Mouse (Mus musculus) gastrocnemius, adult 2 months (tissue): Measurements from ENCODE around the gene Cobll1. TPM values are rescaled to one million over a fixed set of nuclear protein-coding genes. Genes with fewer than 3 reads are reported as not detected.
A peak's percentile ranks its signal among the peaks of the same experiment; 100 is the strongest.

Experiments used
- DNase-seq: peaks from one replicate; pipeline ENCODE4 v3.0.0; 2022
- H3K27ac ChIP-seq: fragments of 200-600 bp; 2 replicates; pipeline ENCODE4 v1.8.1; 2022; ENCODE audit warnings: mild to moderate bottlenecking
- H3K4me3 ChIP-seq: fragments of 200-600 bp; 2 replicates; pipeline ENCODE4 v1.8.1; 2022; ENCODE audit warnings: mild to moderate bottlenecking, moderate library complexity
- CTCF ChIP-seq: fragments of 200-600 bp; IDR thresholded peaks from 2 replicates; pipeline ENCODE4 v1.8.1; 2022; ENCODE audit warnings: antibody characterized with exemption, mild to moderate bottlenecking, moderate library complexity
- intact Hi-C: fragments of 180-260 bp; cut with DNase I; formaldehyde crosslinking; loops from one replicate; pipeline ENCODE4 v1.15.1; 2025
- total RNA-seq, 2 experiments: library from RNA; stranded (reverse); gene quantifications; 2 replicates each; pipeline ENCODE4 v1.2.3; 2021

Cobll1 gene
- total RNA-seq, 2 experiments from 2014 or later, result 4.4 to 5.7 TPM

DNA sequence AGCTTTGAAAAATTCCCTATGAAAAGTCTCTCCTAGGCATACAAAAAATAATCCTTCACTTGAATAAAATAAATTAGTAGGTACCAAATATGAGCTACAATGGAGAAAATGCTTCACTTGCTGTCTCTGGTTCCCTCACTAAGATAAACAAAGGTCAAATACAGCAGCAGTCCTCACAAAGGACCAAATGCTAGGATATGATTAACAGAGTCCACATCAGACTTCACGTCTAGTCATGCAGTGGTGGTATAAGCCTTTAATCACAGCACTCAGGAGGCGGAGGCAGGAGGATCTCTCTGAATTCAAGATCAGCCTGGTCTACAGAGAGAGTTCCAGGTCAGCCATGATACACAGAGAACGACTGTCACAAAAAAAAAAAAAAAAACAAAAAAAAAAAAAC, 27.6 kb downstream of the Cobll1 start:
- intact Hi-C loops, result no loop called here
- Histone ChIP-seq H3K4me3 (no peak overlapping the region), H3K27ac (no peak overlapping the region)
- TF ChIP-seq CTCF, result no peak
- DNase-seq, result no peak

GRCm38 (mm10) chr2:65207750-65208149, 31.5 kb downstream of the Cobll1 start:
- Histone ChIP-seq H3K27ac (no peak overlapping the region), H3K4me3 (no peak overlapping the region)
- no peak for DNase-seq
- no peak for TF ChIP-seq CTCF
- intact Hi-C loops, result no loop called here

DNA sequence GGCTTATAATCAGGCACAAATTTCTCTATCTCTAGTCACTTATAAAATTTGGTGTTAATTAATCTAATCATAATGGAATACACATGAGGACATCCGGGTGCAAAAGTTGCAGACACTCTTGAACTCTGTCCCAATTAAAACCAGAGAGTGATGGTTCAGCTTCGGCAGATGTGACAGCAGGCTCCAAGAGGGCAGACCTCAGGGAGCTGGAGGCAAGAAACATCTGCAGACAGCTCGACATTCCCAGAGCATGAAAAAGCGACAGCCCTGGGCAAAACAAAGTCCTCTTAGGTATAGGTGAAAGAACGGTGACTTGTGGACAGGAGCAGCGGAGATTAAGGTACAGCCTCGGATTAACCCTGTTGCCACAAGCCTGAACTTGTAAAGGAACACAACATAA, 35.5 kb downstream of the Cobll1 start:
- H3K4me3 ChIP-seq, result no peak overlapping the region
- DNase-seq, result no peak
- H3K27ac ChIP-seq, result no peak overlapping the region
- no peak for TF ChIP-seq CTCF
- intact Hi-C loops, result no loop called here

DNA sequence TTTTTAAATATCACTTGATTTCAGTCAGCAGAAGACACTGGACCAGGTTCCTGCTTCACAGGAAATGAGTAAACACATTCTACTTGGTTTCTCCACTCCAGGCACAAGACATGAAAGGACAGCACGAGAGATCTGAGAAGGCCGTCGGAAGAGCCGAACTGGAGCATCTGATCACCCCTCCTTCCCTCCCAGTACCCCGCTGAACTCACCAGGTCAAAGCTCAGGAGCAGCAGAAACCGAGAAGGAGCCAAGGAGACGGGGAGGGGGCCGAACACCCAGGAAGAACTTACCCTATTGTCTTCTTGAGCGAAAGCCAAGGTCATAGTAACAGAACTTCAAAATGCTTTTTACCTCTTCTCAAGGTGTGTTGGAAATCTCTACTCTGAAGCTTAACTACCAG, 39.5 kb downstream of the Cobll1 start:
- TF ChIP-seq CTCF, result no peak
- no peak for DNase-seq
- H3K4me3 ChIP-seq, result no peak overlapping the region
- H3K27ac ChIP-seq, result no peak overlapping the region
- intact Hi-C loops, result no loop called here

- no peak for TF ChIP-seq CTCF
- intact Hi-C loops, result no loop called here
- no peak overlapping the region for H3K27ac ChIP-seq
- no peak overlapping the region for H3K4me3 ChIP-seq
- DNase-seq, result no peak
Measured at GRCm38 (mm10) chr2:65198605-65199004, 40.6 kb downstream of the Cobll1 start.

DNA sequence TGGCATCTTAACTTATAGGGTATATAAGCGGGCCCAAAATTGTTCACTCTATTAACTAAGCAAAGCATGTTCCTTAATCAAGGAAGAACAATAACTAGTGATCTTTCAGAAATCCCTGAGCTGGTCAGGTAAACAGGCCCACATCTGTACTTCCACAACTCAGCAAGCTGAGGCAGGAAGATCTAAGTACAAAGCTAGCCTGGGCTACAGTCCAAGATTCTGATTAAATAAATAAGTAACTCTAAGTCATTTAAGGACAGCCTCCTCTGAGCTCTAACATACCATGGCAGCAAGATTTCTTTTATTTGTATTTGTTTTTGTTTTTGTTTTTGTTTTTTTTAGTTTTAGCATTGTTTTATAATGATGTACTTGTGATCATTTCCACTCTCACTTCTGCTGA, 42.2 kb downstream of the Cobll1 start:
- intact Hi-C loops, result no loop called here
- Histone ChIP-seq H3K27ac (no peak overlapping the region), H3K4me3 (no peak overlapping the region)
- no peak for DNase-seq
- no peak for TF ChIP-seq CTCF

DNA sequence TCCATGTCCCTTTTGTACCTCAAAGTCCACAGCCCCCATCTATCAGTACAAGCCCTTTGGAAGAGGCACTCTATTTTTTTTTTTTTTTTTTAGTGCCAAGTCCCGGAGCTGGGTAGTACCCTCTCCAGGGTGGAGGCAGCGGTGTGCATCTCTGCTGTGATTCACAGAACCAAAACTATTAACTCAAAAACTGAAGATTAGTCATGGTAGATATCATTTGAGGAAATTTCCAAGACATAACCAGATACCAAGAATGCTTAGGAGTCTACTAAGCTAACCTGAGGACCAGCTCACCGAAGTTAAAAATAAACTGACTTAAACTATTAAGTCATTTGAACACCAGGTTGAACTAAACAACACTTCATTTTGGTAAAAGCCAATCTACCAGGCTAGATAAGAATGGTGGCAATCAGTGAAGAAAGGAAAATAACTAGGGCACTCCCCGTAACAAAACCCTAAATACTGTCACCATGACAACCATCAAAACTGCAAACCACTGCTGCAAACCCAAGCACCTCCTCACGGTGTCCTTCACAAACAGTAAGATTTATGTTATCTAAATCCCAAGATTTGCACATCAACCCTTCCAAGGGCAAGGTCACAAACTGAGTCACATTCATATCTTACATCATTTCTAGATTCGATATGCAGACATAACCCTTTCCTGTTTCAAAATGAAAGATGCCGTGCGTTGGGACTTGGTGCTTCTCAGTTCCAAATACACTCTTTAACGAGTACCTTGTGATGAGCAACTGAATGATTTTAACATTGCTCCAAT, 43.8 kb downstream of the Cobll1 start:
- Histone ChIP-seq H3K27ac (no peak overlapping the region), H3K4me3 (no peak overlapping the region)
- no peak for TF ChIP-seq CTCF
- DNase-seq, result no peak
- intact Hi-C loops, result no loop called here

DNA sequence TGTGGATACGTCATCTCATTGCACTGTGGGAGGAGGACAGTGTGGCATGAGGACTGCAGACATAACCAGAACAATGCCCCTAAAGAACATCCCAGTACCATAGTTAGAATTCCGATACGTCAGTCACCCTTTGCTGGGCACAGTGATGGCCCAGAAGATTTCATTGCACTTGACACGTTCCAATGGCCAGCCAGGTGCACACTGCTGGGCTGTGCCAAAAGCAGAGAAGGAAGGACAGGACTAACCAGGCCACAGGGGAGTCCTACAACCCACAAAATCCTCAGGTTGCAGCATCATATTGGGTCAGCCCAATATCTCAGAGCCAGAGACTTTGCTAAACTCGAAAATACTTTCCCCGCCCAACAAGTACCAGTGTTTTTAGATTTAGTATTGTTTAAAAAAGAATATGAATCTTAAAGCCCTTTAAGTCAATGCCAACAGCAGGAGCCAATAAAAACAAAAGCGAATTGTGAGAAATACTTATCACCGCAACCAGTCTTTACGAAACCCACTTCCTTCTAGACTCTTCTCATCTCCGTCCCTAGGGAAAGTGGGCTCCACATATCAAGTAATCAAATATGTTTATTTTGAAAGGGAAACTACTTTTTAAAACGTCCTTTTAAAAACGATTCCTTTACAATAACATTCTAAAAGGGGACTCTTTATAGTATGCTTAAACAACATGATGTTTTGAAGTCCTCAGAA, 46.0 kb downstream of the Cobll1 start:
- DNase-seq, result no peak
- no peak overlapping the region; the same call in 1 of the 2 replicates for H3K27ac ChIP-seq
- intact Hi-C loops, result no loop called here
- TF ChIP-seq CTCF, result no peak
- H3K4me3 ChIP-seq, result no peak overlapping the region

GRCm38 (mm10) chr2:65191398-65191797, 47.8 kb downstream of the Cobll1 start:
- DNase-seq, result no peak
- Histone ChIP-seq H3K4me3 (no peak overlapping the region), H3K27ac (peak overlapping the region; percentile 16; the same call in 1 of the 2 replicates)
- intact Hi-C loops, result no loop called here
- TF ChIP-seq CTCF, result no peak

GRCm38 (mm10) chr2:65189346-65189745, 49.9 kb downstream of the Cobll1 start:
- TF ChIP-seq CTCF, result no peak

DNA sequence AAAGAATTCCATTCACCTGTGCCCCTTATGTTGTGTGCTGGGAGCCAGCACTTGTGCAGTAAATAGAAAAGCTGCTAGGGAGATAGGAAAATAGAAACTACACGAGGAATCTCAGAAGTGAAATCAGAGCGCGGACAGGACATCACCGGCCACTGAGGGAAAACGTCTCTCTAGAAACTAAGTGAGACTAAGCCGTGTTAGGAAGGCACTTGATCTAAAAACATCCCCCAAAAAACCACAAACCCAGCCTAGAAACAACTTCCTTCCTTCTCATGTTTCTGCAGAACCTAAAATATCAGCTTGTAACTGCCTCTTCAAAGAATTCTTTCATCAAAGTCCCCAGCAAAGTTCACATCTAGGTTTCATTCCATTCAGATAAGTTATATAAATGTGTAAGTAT, 50.6 kb downstream of the Cobll1 start:
- Histone ChIP-seq H3K4me3 (0 out of 2 replicates have a peak overlapping the region, but pooled peaks have one; percentile 26), H3K27ac (no peak overlapping the region)
- TF ChIP-seq CTCF, result no peak
- DNase-seq, result no peak
- intact Hi-C loops, result no loop called here

More at GRCm38 (mm10) chr2:65189346-65189745, 49.9 kb downstream of the Cobll1 start:
- DNase-seq, result peak; percentile 37
- Histone ChIP-seq H3K4me3 (no peak overlapping the region), H3K27ac (peak overlapping the region; percentile 49)
- intact Hi-C loops, result no loop called here

DNA sequence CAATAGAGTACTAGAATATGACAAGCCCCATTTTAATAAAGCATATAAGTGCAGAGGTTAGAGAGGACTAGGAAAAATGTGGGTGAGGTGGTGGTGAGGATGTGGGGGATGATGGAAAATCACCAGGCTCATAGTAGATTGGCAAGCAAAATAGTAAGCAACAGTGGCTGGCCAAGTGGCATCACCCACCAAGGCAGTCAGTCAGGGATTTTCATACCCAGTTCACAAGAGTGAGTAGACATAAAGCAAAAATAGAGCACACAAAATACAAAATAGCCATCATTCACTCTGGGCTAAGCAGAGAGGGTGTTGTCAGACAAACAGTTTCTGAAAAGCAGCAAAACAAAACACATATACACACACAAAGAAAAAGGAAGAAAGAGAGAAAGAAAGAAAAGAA, 51.6 kb downstream of the Cobll1 start:
- Histone ChIP-seq H3K27ac (no peak overlapping the region), H3K4me3 (no peak overlapping the region)
- intact Hi-C loops, result no loop called here
- no peak for DNase-seq
- no peak for TF ChIP-seq CTCF

GRCm38 (mm10) chr2:65187164-65187563, 52.0 kb downstream of the Cobll1 start:
- Histone ChIP-seq H3K27ac (no peak overlapping the region), H3K4me3 (no peak overlapping the region)
- DNase-seq, result no peak
- no peak for TF ChIP-seq CTCF
- intact Hi-C loops, result no loop called here

GRCm38 (mm10) chr2:65182747-65183146, 56.5 kb downstream of the Cobll1 start:
- intact Hi-C loops, result no loop called here
- no peak overlapping the region for H3K27ac ChIP-seq
- no peak overlapping the region for H3K4me3 ChIP-seq
- DNase-seq, result no peak
- TF ChIP-seq CTCF, result no peak
